Mouse (Mus musculus) stomach, embryonic 16.5 days (tissue): ENCODE results near the gene Ppp1r27. TPM values are rescaled to one million over a fixed set of nuclear protein-coding genes. Genes with fewer than 3 reads are reported as not detected.
"Not testable (repeated sequence)": the region's sequence is repeated elsewhere in the genome, so short reads cannot be mapped to it uniquely, and the experiment has no call there.

Experiments used
- ATAC-seq: fragments of 200-750 bp; cut with Nextera tagmentation; 2 replicates; pipeline ENCODE4 v1.8.0; 2017; ENCODE audit warnings: moderate number of reproducible peaks, moderate TSS enrichment; ENCODE audit not compliant: insufficient read depth, low FRiP score
- H3K27ac ChIP-seq: fragments of 300-500 bp; sonication (generic); 2 replicates; pipeline ENCODE4 v1.5.1; 2014; ENCODE audit warnings: low read length
- H3K27me3 ChIP-seq: fragments of 300-500 bp; sonication (generic); 2 replicates; pipeline ENCODE4 v1.6.1; 2014; ENCODE audit warnings: low read length, control low read depth, mixed read lengths; ENCODE audit not compliant: control insufficient read depth, insufficient read depth
- H3K36me3 ChIP-seq: fragments of 300-500 bp; sonication (generic); 2 replicates; pipeline ENCODE4 v1.6.1; 2014; ENCODE audit warnings: low read length; ENCODE audit not compliant: control insufficient read depth, insufficient read depth
- H3K4me1 ChIP-seq: fragments of 300-500 bp; sonication (generic); 2 replicates; pipeline ENCODE4 v1.6.1; 2014; ENCODE audit warnings: low read length, control low read depth, mixed read lengths; ENCODE audit not compliant: control insufficient read depth, insufficient read depth
- H3K4me2 ChIP-seq: fragments of 300-500 bp; sonication (generic); 2 replicates; pipeline ENCODE4 v1.6.1; 2014; ENCODE audit warnings: low read depth, low read length, mixed read lengths
- H3K4me3 ChIP-seq: fragments of 300-500 bp; sonication (generic); replicated peaks from 2 replicates; pipeline ENCODE4 v1.5.1; 2014; ENCODE audit warnings: mild to moderate bottlenecking, low read length
- H3K9ac ChIP-seq: fragments of 300-500 bp; sonication (generic); 2 replicates; pipeline ENCODE4 v1.6.1; 2014; ENCODE audit warnings: low read length
- H3K9me3 ChIP-seq: fragments of 300-500 bp; sonication (generic); replicated peaks from 2 replicates; pipeline ENCODE4 v1.6.1; 2016; ENCODE audit warnings: low read length, control low read depth; ENCODE audit not compliant: control insufficient read depth
- WGBS: fragments of 180-500 bp; shearing (Covaris S2); extraction: QIAGEN DNeasy Blood & Tissue Kit; methylation state at CpG from one replicate; pipeline ENCODE4 v1.1.7; 2014; 5-methylcytosine and 5-hydroxymethylcytosine counted together
- polyA plus RNA-seq: library from polyadenylated mRNA; unstranded; fragments of >200 nt; fragmentation: Nextera tagmentation; extraction: Ambion mirVana; gene quantifications from 2 replicates; pipeline ENCODE4 v1.2.1, GENCODE M21; 2015

The Ppp1r27 gene
- 2.9 TPM in 1 of 2 replicates, not detected in the other for polyA plus RNA-seq

DNA sequence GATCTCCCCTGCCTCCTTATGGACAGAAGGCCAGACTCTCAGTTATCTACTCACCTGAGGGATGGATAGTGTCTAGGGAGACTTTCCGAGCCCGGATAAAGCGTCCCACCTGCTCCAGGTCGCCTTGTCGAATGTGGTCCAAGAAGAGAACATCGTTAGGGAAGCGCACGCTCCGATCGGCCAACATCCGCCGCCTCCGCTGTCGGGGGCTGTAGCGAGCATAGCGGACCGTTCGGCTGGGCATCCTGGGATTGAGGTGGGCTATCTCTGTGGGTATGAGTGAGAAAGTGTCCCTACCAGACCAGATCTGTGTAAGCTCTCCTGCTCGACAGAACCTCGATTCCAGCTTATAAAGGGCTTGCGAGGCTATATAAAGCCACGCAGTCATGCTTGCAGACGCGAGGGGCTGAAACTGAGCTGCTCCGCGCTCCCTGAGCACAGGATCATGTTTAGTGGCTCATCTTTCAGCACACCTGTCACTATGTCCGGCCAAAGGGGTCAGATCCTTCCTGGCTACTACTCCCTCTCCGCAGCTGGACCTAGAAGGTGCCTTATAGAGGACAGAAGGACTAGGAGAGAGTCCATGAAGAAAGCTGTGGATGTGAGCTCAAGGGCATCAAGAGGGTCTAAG is at the start of gene Ppp1r27:
Gene Ppp1r27 (minus strand): TSS at position 323 of the 631 bp plus-strand sequence.
- H3K4me1 ChIP-seq: peaks cover 18% of the 10 kb centered on the region
- no peaks in the 10 kb centered on the region for H3K27me3 ChIP-seq
- H3K4me2 ChIP-seq: peak within 1 kb of the TSS; percentile 96
- H3K4me3 ChIP-seq: peak within 1 kb of the TSS; percentile 96
- WGBS: 92% methylated on average over 28 of the region's 28 CpGs
- no peak for ATAC-seq
- peak within 1 kb of the TSS; percentile 99 for H3K9ac ChIP-seq
- no peak within 1 kb of the TSS for H3K27ac ChIP-seq
- H3K9me3 ChIP-seq: no peaks in the 10 kb centered on the region
- H3K36me3 ChIP-seq: no peaks in the 10 kb centered on the region

DNA sequence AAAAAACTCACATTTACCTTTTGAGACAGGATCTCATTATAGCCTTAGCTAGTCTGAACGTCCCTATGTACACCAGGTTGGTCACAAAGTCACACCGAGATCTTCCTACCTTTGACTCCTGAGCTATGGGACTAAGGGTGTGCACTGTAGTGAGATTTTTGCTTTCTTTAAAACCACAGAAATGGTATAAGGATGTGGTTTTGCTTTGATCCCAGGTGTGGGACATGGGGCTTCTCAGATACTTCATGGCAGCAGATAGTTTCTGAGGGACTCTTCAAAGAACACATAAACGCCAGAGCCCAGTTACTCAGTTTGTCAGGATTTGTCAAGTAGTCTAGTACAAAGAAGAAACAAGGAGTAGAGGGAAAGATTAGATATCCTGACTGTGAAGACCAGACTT is 49.8 kb upstream of the Ppp1r27 start:
- peaks cover 21% of the 10 kb centered on the region; the same call in 1 of the 2 replicates for H3K36me3 ChIP-seq
- 94% methylated on average over 3 of the region's 3 CpGs for WGBS
- ATAC-seq: no peak

DNA sequence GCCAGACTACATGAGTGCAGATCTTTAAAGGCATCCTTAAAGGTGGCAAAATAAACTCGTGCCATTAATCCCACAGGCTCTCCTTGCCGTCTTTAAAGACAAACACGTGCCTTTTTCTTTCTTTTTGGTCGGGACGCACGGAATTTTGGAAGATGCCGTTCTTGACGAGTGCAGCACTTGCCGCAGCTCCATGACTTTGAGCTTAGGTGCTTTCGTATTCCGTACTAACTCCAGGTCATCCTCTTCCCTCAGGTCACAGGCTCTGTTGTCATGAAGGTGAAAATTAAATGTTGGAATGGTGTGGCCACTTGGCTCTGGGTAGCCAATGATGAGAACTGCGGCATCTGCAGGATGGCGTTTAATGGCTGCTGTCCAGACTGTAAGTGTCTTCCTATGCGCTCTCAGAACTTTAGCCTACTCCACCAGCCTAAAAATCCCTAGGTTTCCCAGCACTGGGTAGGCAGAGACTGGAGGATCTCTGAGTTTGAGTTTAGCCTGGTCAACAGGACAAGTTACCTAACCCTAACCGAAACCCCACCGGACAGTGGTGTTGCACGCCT is 48.1 kb upstream of the Ppp1r27 start:
- ATAC-seq: no peak
- Histone ChIP-seq H3K9me3 (no peaks in the 10 kb centered on the region), H3K36me3 (peaks cover 28% of the 10 kb centered on the region), H3K9ac (peak overlapping the region; percentile 70), H3K4me2 (peak overlapping the region; percentile 80), H3K4me1 (peaks cover 25% of the 10 kb centered on the region), H3K4me3 (peak overlapping the region; percentile 96), H3K27ac (peak overlapping the region; percentile 87), H3K27me3 (no peaks in the 10 kb centered on the region)
- 40% methylated on average over 17 of the region's 17 CpGs for WGBS

More for the DNA sequence above, 49.8 kb upstream of the Ppp1r27 start:
- H3K27me3 ChIP-seq: no peaks in the 10 kb centered on the region
- H3K9me3 ChIP-seq: no peaks in the 10 kb centered on the region
- no peak overlapping the region for H3K4me3 ChIP-seq
- no peak overlapping the region for H3K27ac ChIP-seq
- no peak overlapping the region for H3K9ac ChIP-seq
- peaks cover 25% of the 10 kb centered on the region for H3K4me1 ChIP-seq
- no peak overlapping the region for H3K4me2 ChIP-seq

DNA sequence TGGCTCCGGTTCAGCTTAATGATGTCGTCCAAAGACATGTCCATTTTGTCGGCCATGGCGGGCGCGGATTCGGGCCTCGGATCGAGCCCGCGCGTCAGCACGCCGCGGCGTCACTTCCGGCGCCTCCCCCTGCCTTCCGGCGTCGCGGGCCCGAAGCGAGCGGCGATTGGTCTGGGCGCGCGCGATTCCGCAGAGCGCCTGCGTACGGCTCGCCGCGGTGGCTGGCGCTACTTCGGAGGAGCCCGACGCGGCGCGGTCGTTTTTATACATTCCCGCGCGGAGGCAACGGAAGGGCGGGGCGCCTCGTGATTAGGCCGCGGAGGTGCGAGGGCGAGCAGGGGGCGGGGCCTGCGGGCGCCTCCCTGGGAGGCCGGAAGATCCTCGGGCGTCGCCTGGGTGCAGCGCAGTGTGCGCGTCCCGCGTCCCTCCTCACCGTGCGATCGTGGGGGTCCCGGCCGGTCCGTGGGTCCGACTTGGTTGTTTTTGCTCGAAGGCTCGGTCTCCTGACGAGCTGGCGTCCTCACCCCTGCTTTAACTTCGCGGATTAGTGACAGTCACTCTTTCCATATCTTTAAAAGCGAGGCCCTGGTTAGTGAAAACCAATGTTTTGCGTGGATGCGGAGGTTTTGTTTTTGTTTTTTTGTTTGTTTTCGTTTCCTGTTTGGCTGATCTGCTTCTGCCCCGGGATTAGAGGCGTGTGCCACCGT is 47.5 kb upstream of the Ppp1r27 start, which contains the start of the genes Alyref and Anapc11:
Gene Alyref (minus strand): TSS at position 83 of the 707 bp plus-strand sequence.
Gene Anapc11 (plus strand): TSS at position 139 of the 707 bp plus-strand sequence.
- H3K27me3 ChIP-seq: no peaks in the 10 kb centered on the region
- WGBS: under 1% methylated on average over 83 of the region's 88 CpGs
- H3K4me3 ChIP-seq: peak within 1 kb of the TSS; percentile 96
- peaks cover 32% of the 10 kb centered on the region for H3K36me3 ChIP-seq
- peak; percentile 98 for ATAC-seq
- H3K4me1 ChIP-seq: peaks cover 25% of the 10 kb centered on the region
- no peaks in the 10 kb centered on the region for H3K9me3 ChIP-seq
- peak within 1 kb of the TSS; percentile 100 for H3K9ac ChIP-seq
- peak within 1 kb of the TSS; percentile 90 for H3K27ac ChIP-seq
- H3K4me2 ChIP-seq: peak within 1 kb of the TSS; percentile 94

DNA sequence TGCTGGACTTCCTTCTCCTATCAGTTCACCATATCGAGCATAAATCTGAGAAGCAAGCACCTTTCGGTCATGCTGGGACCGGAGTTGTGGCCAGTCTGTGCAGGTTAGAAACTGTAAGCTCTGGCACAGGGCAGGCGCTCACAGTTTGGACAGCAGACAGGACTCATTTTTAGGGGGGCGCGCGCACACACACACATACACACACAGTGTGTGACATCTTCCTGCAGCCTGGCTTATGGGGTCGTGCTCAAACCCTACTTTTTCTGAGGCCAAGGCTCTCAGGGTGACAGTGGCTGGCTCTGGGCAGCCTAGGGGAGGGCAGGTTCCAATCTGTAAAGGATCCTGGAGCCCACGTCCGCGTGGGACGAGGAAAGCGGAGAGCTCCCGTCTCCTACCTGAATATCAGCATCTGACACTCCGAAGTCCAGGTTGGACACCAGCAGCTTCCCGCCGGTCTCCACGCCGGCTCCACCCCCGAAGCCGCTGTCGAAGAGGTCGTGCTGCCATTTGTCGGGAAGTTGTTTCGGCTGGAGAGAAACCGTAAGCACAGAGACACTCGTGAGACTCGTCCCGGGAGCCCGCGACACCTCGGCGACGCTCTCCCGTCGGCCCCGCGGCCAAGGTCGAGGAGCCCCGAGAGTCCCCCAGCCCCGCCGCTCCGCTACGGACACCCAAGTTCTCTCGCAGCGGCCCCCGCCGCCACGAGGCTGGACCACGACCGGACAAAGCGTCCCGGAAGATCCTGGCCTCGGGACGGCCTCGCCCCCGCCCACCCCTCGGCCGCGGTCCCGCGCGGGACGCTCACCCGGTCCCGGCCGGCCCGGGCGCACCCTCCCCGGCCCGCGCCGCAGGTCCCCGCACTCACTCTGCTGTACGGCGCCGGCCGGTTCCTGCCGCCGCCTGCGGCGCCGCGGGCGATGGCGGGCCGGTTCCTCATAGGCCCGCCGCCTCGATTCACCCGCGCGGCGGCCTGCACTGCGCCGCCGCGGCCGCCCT is 46.6 kb upstream of the Ppp1r27 start:
- WGBS: 2% methylated on average over 99 of the region's 99 CpGs
- Histone ChIP-seq H3K36me3 (peaks cover 26% of the 10 kb centered on the region), H3K9me3 (no peaks in the 10 kb centered on the region), H3K4me1 (peaks cover 25% of the 10 kb centered on the region), H3K9ac (peak overlapping the region; percentile 100), H3K4me2 (peak overlapping the region; percentile 94), H3K4me3 (peak overlapping the region; percentile 96), H3K27me3 (no peaks in the 10 kb centered on the region), H3K27ac (peak overlapping the region; percentile 90)
- ATAC-seq: peak; percentile 5

DNA sequence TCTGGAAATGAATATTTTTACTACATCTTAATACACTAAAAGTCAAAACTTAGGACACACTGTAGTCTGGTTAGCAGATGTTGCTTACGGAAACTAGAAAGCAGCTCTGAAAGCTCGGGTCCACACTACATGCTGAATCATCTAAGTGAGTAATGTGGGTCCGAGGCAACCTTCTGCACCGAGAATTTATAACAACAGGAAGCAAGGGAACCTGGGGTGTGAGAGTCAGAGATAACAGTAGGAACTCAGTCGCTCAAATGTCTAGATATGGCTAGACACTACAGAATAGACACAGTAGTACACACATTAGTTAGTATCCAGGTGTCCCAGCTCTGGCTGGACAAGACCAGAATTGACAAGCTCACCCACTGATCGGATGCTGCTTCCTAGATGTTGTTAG is 37.6 kb upstream of the Ppp1r27 start:
- Histone ChIP-seq H3K4me3 (no peak overlapping the region), H3K27ac (no peak overlapping the region), H3K9me3 (0 out of 2 replicates have a peak, but pooled peaks cover 5% of the 10 kb centered on the region), H3K9ac (no peak overlapping the region), H3K36me3 (peaks cover 15% of the 10 kb centered on the region; the same call in 1 of the 2 replicates), H3K4me1 (no peaks in the 10 kb centered on the region), H3K27me3 (no peaks in the 10 kb centered on the region), H3K4me2 (no peak overlapping the region)
- 89% methylated on average over 6 of the region's 6 CpGs for WGBS
- no peak for ATAC-seq

DNA sequence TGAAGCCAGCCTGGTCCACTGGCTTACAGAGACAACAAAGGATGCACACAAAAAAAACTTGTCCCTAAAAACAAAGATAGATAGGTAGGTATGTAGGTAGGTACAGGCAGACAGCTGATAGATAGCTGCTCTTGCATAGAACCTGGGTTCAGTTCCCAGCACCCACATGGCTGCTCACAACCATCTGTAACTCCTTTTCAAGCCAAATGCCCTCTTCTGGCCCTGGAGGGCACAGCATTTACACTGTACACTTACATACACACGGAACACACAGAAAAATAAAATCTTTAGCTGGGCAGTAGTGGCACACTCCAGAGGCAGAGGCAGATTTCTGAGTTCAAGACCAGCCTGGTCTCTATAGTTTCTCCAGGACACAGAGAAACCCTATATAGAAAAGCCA is 33.0 kb upstream of the Ppp1r27 start:
- Histone ChIP-seq H3K4me3 (no peak overlapping the region), H3K27me3 (no peaks in the 10 kb centered on the region), H3K4me1 (peaks cover 22% of the 10 kb centered on the region), H3K36me3 (peaks cover 22% of the 10 kb centered on the region), H3K9ac (no peak overlapping the region), H3K9me3 (0 out of 2 replicates have a peak, but pooled peaks cover 5% of the 10 kb centered on the region), H3K4me2 (no peak overlapping the region), H3K27ac (no peak overlapping the region)
- WGBS: 97% methylated on average over 1 of the region's 1 CpGs
- no peak for ATAC-seq

DNA sequence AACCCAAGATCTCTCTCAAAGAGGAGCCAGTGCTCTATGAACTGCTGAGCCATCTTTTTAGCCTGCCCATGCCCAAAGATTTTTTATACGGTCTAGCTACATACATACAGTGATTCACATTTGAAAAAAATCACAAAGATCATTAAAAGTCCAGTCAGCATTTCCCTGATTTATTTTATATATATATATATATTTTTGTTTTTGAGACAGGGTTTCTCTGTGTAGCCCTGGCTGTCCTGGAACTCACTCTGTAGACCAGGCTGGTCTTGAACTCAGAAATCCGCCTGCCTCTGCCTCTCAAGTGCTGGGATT is 32.0 kb upstream of the Ppp1r27 start:
- not testable (repeated sequence) for H3K27me3 ChIP-seq, H3K4me3 ChIP-seq, ATAC-seq, H3K4me2 ChIP-seq, H3K9ac ChIP-seq, H3K27ac ChIP-seq, H3K9me3 ChIP-seq
- peaks cover 32% of the 10 kb centered on the region for H3K36me3 ChIP-seq
- peaks cover 22% of the 10 kb centered on the region for H3K4me1 ChIP-seq
- WGBS: 95% methylated on average over 2 of the region's 2 CpGs
